12 mouse cellular contexts compared by ENCODE assay signal in genomic region chr8:88383164-88383556, GRCm38 (mm10). TPM values are rescaled to one million over a fixed set of nuclear protein-coding genes. Genes with fewer than 3 reads are reported as not detected.
DNase-seq lines count a peak whose midpoint lies in the region; ATAC-seq and TF ChIP-seq lines count a peak whose summit lies in the region.
"Had no signal": no experiment of that assay in that cellular context is flagged by ENCODE, and none has a peak within 500 bp of the region (broad histone marks: within the 10 kb centered on the region; RNA-seq: fewer than 3 reads in every experiment).

No protein-coding gene starts in this region.

- TF ChIP-seq CTCF in lung, embryonic 14.5 days (IDR thresholded peaks at IDR 0.05; ENCODE audit: low read depth): peak; percentile 55
- TF ChIP-seq CTCF in midbrain, postnatal 0 days (IDR thresholded peaks at IDR 0.05): peak; percentile 59

- DNase-seq in CD4-positive, CD25-positive, alpha-beta regulatory T cell, adult 2 months (ENCODE audit: low read depth, low spot score): peak; percentile 25
- DNase-seq in lung, embryonic 14.5 days: no peak
- no peak for DNase-seq in lung, postnatal 25 days (ENCODE audit: low spot score)
- no peak for DNase-seq in midbrain, postnatal 0 days (ENCODE audit: low spot score)
- DNase-seq in testis, postnatal 10 days (ENCODE audit: low spot score): no peak
- DNase-seq in left cerebral cortex, adult 11 months (ENCODE audit: low spot score): no peak
- DNase-seq: cerebellum, adult 8-10 months; gastrocnemius, postnatal 14 days; lung, postnatal 14 days had no signal

- no peaks in the 10 kb centered on the region for H3K9me3 ChIP-seq in lung, embryonic 14.5 days (ENCODE audit: low read depth, low read length)
- H3K9me3 ChIP-seq in forebrain, embryonic 13.5 days (replicated peaks): no peaks in the 10 kb centered on the region
- H3K9me3 ChIP-seq in midbrain, postnatal 0 days (ENCODE audit: low read length): no peaks in the 10 kb centered on the region
- H3K9me3 ChIP-seq: hindbrain, embryonic 12.5 days had no signal

- H3K27me3 ChIP-seq in lung, embryonic 14.5 days (ENCODE audit: insufficient read depth, low read length): no peaks in the 10 kb centered on the region
- no peaks in the 10 kb centered on the region; the same call in 1 of the 2 replicates for H3K27me3 ChIP-seq in forebrain, embryonic 13.5 days
- H3K27me3 ChIP-seq in midbrain, postnatal 0 days (ENCODE audit: insufficient read depth, low read length): no peaks in the 10 kb centered on the region

- no peak overlapping the region for H3K27ac ChIP-seq in lung, embryonic 14.5 days (ENCODE audit: low read depth)
- H3K27ac ChIP-seq in forebrain, embryonic 13.5 days: 0 out of 2 replicates have a peak overlapping the region, but pooled peaks have one; percentile 36
- no peak overlapping the region for H3K27ac ChIP-seq in midbrain, postnatal 0 days (ENCODE audit: low read depth, low read length)
- H3K27ac ChIP-seq: hindbrain, embryonic 12.5 days had no signal

- no peak overlapping the region for H3K4me3 ChIP-seq in lung, embryonic 14.5 days (ENCODE audit: low read depth, low read length)
- no peak overlapping the region for H3K4me3 ChIP-seq in forebrain, embryonic 13.5 days
- no peak overlapping the region for H3K4me3 ChIP-seq in midbrain, postnatal 0 days (ENCODE audit: low read depth, low read length)
- H3K4me3 ChIP-seq: hindbrain, embryonic 12.5 days had no signal

- H3K9ac ChIP-seq in lung, embryonic 14.5 days: no peak overlapping the region
- no peak overlapping the region for H3K9ac ChIP-seq in forebrain, embryonic 13.5 days
- no peak overlapping the region for H3K9ac ChIP-seq in midbrain, postnatal 0 days (replicated peaks; ENCODE audit: low read length, poor library complexity, severe bottlenecking)
- H3K9ac ChIP-seq: hindbrain, embryonic 12.5 days had no signal

- WGBS in lung, embryonic 14.5 days: 87% methylated on average over 2 of the region's 2 CpGs
- 79% methylated on average over 2 of the region's 2 CpGs for WGBS in forebrain, embryonic 13.5 days
- 88% methylated on average over 2 of the region's 2 CpGs for whole genome bisulfite sequencing in midbrain, postnatal 0 days

- no peaks in the 10 kb centered on the region for H3K36me3 ChIP-seq in lung, embryonic 14.5 days (ENCODE audit: insufficient read depth)
- no peaks in the 10 kb centered on the region for H3K36me3 ChIP-seq in forebrain, embryonic 13.5 days (ENCODE audit: poor library complexity, severe bottlenecking)
- H3K36me3 ChIP-seq in midbrain, postnatal 0 days (ENCODE audit: insufficient read depth, low read length): no peaks in the 10 kb centered on the region
- H3K36me3 ChIP-seq: hindbrain, embryonic 12.5 days had no signal

- ATAC-seq in CD4-positive, CD25-positive, alpha-beta regulatory T cell, adult 4 months: no peak
- ATAC-seq in lung, embryonic 14.5 days (ENCODE audit: insufficient read depth): no peak
- no peak for ATAC-seq in forebrain, embryonic 13.5 days
- no peak for ATAC-seq in midbrain, postnatal 0 days (ENCODE audit: low FRiP score)

- no peaks in the 10 kb centered on the region for H3K4me1 ChIP-seq in lung, embryonic 14.5 days (ENCODE audit: insufficient read depth)
- peaks cover 19% of the 10 kb centered on the region for H3K4me1 ChIP-seq in forebrain, embryonic 13.5 days
- no peaks in the 10 kb centered on the region for H3K4me1 ChIP-seq in midbrain, postnatal 0 days (ENCODE audit: insufficient read depth, low read length)

- H3K4me2 ChIP-seq in lung, embryonic 14.5 days: no peak overlapping the region
- H3K4me2 ChIP-seq in forebrain, embryonic 13.5 days: no peak overlapping the region
- H3K4me2 ChIP-seq in midbrain, postnatal 0 days (ENCODE audit: low read depth, low read length, poor library complexity, severe bottlenecking): no peak overlapping the region

RNA-seq across cellular contexts. Expression of gene Brd7, which starts 21.2 kb away (rescaled TPM):
- 10 to 100 TPM; 52.6 to 52.9 TPM for polyA plus RNA-seq in CD4-positive, CD25-positive, alpha-beta regulatory T cell, adult 4 months (2017; shearing (Covaris generic))
- 87.3 and 89.6 TPM in 2 replicates for polyA plus RNA-seq in lung, embryonic 14.5 days (2014; fragmentation: Nextera tagmentation; extraction: Ambion mirVana)
- polyA plus RNA-seq in forebrain, embryonic 13.5 days (2015; fragmentation: Nextera tagmentation; extraction: Ambion mirVana): 75.2 TPM in 2 replicates
- total RNA-seq in midbrain, postnatal 0 days (2014; rRNA removed): 29.7 and 35.6 TPM in 2 replicates
- 55.0 and 60.7 TPM in 2 replicates for polyA plus RNA-seq in midbrain, postnatal 0 days (2015; fragmentation: Nextera tagmentation; extraction: Ambion mirVana)
